Mouse (Mus musculus) right cerebral cortex, postnatal 36 days (tissue): ENCODE measurements at regions not wholly inside any gene's neighbourhood (a gene's known extent, or its start where the extent isn't known, plus 50 kb on each side); places are given as distances from the start of the nearest gene placed in this dataset.

Experiments used
- DNase-seq, 2 experiments: peaks; one replicate each; pipeline ENCODE4 v3.0.0; 2022; ENCODE audit warnings: low spot score in 2 of 2, mixed read lengths in 1 of 2

DNA sequence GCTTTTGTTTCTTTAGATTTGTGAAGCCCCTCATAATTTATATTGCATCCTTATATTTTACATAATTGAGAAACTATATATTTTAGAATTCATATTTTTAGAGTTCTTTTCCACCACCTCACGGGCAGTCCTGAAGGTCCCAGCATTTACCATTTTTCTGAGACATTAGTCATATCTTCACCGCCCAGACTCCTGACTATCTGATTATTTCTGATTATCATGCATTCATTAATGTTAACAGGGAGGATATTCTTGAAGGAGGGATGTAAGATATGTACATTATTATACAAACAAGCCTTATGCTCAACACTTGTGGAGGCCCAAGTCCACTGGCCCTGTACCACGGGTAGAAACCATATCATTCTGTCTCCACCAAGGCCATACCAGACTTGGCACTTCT lies 743.4 kb downstream of the Hace1 start:
- no peak for DNase-seq

DNA sequence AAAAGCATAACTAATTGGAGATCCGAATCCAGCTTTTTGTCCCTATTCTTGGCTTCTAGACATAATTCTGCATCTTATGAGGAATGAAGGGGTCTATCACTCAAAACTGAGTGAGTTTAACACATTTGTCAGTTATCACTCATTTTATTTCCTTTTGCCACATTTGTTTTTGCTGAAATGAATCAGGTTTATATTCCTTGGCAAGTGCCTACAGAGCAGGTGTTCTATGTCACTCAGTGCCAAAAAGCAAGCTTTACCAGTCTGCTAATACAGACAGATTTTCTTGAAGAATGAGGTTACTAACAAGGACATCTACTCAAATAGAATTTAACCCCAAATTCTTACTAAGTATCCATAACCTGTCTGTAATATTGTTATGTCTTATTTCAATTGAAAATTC lies 751.4 kb downstream of the Hace1 start:
- no peak for DNase-seq

DNA sequence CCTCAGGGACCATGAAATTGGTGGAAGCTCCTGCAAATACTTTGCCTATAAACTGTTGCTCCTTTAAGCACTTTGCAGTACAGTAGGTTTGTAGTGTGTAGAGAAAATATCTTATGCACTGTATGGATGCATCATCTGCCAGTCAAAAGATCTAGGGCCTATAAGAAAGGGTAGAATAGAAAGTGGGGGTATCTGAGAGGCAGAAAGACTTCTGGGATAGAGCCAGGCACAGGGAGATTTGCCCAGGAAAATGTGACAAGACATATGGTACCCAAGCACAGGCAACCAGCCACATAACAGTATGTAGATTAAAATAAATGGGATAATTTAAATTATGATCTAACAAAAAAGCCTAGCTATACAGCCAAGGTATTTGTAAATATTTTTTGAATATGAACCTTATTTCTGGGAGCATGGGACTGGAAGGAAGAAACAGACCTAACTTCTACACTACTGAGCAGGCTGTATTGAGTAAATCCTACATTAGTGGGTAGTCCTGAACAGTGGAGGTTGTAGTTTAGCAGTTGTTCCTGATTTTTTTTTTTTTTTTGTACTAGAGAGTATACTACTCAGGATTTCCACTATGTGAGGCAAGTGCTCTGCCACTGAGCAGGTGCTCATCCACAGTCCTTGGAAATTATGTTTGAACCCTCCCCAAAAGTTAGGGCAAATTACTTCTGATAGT lies 754.1 kb downstream of the Hace1 start:
- DNase-seq: peak in 1 of 2 experiments; percentile 1

DNA sequence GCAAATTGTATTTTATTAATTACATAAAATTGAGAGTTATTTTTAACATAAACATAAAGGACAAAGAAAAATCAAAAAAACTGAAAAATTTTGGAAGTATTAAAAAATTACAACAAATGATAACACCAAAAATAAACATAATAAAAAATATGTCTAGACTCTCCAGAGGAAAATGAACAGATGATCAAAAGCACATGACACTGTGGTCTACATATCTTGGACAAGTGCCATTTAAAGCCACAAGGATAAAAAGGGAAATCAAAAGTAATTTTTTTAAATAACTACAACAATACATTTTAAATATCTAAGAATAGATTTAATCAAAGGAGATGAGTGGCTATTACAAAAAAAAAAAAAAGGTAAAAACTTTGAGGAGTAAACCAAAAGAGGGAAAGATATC lies 755.6 kb downstream of the Hace1 start:
- DNase-seq: no peak

DNA sequence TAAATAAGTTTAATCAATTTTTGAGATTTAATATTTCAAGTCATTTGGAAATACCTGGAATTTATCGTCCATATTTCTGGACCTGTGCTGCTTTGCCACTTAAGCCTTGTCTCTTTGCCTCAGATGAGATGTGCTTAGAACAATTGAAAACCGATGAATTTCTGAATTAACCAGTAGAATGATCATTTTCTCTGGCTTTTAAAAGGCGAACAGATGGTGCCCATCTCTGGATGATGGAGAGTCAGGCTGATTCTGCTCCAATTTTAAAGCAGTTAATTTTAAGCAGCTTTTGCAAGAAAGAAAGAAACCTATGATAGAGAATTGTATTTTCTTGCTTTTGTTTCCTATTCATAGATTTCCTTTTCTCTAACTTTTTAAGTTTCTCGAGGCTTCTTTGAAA lies 767.7 kb downstream of the Hace1 start:
- no peak for DNase-seq

DNA sequence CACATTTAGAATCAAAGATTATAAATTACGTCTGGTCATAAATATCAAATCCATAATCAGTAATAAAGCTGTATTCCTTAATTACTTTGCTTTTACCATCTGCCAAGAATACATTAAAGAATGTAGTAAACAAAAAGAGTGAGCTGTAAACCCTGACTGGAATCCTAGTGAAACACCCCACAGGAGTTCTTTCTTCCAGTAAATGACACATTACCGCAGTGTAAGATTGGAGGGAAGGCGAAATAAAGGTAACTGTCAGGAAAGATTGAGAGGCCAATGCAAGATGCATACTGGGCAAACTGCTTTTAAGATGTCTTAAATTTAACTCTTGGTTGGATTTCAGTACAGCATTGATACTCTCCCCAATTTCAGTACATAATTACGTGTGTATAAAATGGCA lies 772.0 kb downstream of the Hace1 start:
- no peak for DNase-seq

DNA sequence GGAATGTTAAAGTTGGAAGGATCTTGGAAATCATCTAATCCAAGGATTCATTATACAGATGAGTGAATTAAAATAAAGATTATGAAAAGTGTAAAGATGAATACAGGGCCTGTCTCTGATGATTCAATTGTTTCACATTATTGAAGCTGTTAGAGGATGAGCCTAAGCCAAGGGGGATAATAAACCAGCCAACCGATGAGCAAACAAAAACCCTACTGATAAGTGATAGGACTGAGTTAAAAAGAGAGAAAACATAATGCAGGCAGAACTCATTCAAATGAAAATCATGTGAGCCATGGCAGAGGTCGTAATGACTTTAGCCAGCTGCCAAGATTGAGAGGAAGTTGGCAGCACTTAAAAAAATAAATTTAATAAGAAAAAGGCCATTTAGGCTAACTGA lies 772.6 kb downstream of the Hace1 start:
- DNase-seq: no peak

DNA sequence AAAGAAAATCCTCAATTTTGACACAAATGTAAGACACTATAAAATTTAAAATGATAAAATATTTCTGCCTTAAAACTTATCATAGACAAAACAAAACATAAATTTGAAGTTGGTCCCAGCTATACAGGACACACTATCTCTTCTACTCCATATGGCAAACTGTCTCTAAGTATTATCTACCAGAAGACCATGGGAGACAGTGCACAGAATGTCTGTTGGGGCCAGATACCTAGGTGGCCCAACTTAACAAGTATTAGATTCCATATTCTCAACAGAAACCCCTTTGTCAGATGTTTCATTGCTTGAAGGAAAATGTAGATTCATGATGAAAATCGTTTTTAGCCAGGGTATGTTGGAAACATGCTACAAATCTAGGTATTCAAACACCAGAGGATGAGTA lies 779.1 kb downstream of the Hace1 start:
- no peak for DNase-seq

DNA sequence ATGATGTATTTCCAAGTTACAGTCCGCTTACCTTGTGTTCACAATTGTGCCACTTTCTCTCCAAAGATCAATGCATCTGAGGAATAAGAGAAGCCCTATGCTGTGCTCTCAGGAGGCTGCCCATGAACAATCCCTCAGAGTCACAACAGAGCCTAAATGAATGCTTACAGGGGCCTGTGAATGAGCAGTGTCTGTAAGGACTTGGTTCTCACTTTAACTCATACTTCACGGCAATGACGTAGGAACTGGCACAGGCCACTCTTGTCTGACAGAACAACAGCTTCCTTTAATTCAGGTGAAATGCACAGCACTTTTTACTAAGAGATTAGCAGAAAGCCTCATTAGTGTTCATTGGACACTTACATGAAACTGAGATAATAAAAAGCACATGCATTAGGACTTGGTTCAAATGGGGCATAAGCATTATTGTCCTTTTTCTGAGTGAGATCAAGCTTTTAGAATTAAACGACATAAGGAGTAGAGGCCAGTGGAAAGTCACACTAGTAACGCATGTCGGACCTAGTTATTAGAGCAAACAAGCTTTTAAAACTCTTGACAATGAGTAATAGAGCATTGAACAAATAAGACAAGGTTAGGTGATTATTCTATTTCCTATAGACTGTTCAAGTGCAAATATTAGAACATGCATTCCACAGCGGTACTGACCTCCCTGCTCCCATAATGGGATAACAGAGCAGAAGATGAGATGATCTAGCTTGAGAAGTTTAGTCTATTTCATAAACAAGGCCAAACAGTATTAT lies 796.3 kb downstream of the Hace1 start:
- DNase-seq: no peak

DNA sequence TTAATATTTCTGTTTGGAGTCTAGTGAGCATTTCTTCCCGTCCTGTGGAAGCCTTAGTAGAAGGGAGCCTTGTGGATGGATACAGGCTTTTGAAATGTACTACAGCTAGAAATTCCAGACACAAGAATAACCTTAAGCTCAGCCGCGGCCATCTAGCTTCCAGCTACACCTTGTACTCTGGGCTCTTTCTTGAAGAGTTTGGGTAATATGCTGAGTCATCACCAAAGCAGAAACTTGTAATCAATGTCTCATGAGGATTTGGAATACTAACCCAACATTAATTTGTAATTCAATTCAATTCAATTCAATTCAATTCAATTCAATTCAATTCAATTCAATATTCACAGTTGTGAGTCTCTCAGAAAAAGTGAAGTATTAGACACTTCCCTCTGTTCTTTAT lies 797.0 kb downstream of the Hace1 start:
- DNase-seq: no peak

DNA sequence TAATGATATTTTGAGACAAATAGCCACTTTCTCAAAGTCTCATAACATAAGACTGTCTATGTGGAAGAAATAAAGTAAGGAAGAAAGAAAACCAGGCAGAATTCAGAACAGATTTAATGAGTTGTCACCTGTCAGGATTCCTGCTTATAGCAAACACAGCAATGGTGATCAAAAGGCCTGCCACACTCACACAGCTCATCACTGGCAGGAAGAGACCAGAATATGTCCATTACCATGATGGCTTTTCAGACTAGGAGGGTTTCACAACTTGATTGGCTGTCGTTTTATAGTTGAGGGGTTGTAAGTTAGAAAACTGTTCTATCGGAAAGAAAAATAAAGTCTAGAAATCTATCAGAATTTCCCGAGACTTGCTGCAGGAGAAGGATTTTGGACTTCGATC lies 819.5 kb downstream of the Hace1 start:
- DNase-seq: no peak

DNA sequence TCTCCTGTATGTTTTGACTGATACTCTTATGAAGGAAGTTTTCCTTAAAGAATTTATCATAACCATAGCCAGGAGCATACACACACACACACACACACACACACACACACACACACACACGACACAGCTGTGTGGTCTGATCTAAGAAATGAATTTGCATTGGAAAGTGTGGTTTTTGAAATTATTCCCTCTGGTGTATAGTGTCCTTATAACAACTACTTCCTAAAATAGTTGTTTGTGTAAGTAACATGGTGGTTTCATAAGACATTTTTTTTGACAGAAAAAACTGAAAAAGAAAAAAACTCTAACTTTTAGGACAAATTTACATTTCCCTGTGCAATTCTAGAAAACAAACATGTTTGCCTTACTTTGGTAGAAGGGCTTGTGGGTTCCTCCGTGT lies 826.3 kb downstream of the Hace1 start:
- DNase-seq: no peak
